Mouse (Mus musculus): Measurements from ENCODE around the gene Plp1. TPM values are rescaled to one million over a fixed set of nuclear protein-coding genes. Genes with fewer than 3 reads are reported as not detected.

The Plp1 gene
- polyA plus RNA-seq (2021; fragmentation: Nextera tagmentation): 1,040 and 1,122 TPM in 2 replicates
- long read RNA-seq, experiment 1, full-length matches to known transcripts: 1,993 of 2,401 reads
- long read RNA-seq, experiment 1, partial matches to known transcripts: 304 of 2,401 reads
- long read RNA-seq, experiment 1, other reads (novel, unspliced or antisense): 104 of 2,401 reads
- long read RNA-seq, experiment 2, full-length matches to known transcripts: 6,185 of 6,255 reads
- long read RNA-seq, experiment 2, partial matches to known transcripts: 64 of 6,255 reads
- long read RNA-seq, experiment 2, other reads (novel, unspliced or antisense): 6 of 6,255 reads

DNA sequence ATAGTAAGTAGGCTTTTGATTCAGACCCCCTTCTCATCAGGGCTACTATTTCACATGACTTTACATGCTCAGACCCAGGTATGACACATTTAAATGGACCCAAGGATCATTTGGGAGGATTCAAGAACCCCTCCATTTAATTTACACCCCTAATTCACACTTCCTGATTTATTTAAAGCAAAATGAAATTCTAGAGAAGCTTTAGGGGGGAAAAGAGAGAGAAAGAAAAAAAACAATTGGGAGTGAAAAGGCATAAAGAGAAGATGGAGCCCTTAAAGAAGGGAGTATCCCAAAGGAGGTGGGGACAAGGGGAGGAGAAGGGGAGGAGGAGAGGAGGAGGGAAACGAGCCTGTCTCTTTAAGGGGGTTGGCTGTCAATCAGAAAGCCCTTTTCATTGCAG, at the start of gene Plp1:
TSS of gene Plp1 (plus strand) at position 301 of the 400 bp plus-strand sequence.

DNA sequence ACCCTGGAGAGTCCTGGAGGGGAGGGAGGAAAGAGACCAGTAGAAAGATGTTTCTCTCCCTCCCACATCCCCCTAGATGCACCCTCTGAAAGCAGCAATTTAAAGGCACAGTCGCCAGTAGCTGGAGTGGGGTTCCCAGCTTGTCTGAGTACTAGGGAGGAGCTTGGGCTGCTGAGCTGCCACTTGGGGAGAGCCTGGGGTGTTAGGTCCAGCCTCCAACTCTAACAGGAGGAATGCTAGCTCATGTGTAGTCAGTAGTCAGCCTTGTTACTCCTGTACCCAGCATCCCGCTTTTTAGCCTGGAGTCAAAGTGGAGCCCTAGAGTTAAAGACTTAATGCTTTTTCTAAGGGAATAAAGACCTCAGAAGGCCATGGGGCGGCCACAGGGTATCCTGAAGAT, 42.4 kb upstream of the Plp1 start, which contains the start of gene Glra4:
TSS of gene Glra4 (minus strand) at position 101 of the 400 bp plus-strand sequence.

DNA sequence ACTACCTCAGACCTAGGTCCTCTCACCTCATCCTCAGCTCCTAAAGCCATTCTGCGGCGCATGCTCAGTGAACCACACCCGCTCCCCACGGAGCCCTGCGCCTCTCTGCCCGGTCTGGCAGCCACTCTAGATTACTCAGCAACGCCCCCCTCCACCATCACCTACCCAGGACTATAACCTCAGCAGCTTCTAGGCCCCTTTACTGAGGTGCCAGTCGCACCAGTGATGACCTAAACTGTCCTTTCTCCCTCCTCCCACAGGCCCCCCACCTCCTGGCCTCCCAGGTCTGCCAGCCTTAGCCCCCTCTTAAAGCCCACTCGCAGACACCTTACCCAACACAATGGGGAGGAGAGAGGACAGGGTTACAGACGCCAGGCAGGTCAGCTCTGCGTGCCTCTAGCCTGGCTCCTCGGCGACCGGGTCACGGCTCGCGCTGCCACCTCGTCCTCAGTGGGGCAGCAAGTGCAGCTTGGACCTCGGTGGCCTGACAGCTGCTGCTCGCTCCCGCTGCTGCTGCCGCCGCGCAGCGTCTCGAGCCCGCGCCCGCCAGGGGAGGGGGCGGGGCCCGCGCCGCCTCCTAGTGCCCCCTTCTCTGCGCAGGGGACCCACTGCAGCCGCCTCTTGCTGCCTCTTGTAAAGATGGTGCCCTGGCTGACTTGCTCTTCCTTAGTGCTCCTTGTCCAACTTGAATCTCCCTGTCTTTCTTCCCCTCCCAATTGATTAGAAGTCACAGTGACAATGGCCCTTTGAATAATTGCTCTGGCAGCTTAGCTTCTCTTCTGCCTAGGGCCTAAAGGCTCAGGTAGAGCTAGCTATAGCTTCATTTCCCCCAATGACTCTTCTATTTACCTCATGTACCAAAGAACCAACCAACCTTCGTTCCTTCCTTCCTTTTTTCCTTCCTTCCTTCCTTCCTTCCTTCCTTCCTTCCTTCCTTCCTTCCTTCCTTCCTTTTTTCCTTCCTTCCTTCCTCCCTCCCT, 45.9 kb downstream of the Plp1 start, which contains the start of gene Rab9b:
TSS of gene Rab9b (minus strand) at position 695 of the 980 bp plus-strand sequence.

Other genes starting within 250 kb of the Plp1 start
- 164 and 174 TPM in 2 replicates for gene Tceal3, start 231.8 kb upstream of the Plp1 start, polyA plus RNA-seq (2021; fragmentation: Nextera tagmentation)
- 28.8 and 31.3 TPM in 2 replicates for gene Tceal1, start 114.7 kb upstream of the Plp1 start, polyA plus RNA-seq (2021; fragmentation: Nextera tagmentation)
- gene Morf4l2, start 79.0 kb upstream of the Plp1 start, polyA plus RNA-seq (2021; fragmentation: Nextera tagmentation): 188 and 193 TPM in 2 replicates
- 0.15 and 0.18 TPM in 2 replicates for gene Glra4, start 42.5 kb upstream of the Plp1 start, polyA plus RNA-seq (2021; fragmentation: Nextera tagmentation)
- gene Rab9b, start 46.1 kb downstream of the Plp1 start, polyA plus RNA-seq (2021; fragmentation: Nextera tagmentation): 9.2 and 10.7 TPM in 2 replicates
- not detected in 2 replicates for gene H2bfm, start 104.7 kb downstream of the Plp1 start, polyA plus RNA-seq (2021; fragmentation: Nextera tagmentation)
- 31.9 and 33.3 TPM in 2 replicates for gene Tmsb15b2, start 152.8 kb downstream of the Plp1 start, polyA plus RNA-seq (2021; fragmentation: Nextera tagmentation)
- gene Tmsb15l, start 154.2 kb downstream of the Plp1 start, polyA plus RNA-seq (2021; fragmentation: Nextera tagmentation): 8.0 and 13.4 TPM in 2 replicates
- gene Tmsb15b1, start 154.2 kb downstream of the Plp1 start, polyA plus RNA-seq (2021; fragmentation: Nextera tagmentation): 17.9 and 18.6 TPM in 2 replicates
- 257 and 296 TPM in 2 replicates for gene Zcchc18, start 170.5 kb downstream of the Plp1 start, polyA plus RNA-seq (2021; fragmentation: Nextera tagmentation)
- 7.5 and 9.1 TPM in 2 replicates for gene Slc25a53, start 215.6 kb downstream of the Plp1 start, polyA plus RNA-seq (2021; fragmentation: Nextera tagmentation)
- gene Fam199x, start 226.9 kb downstream of the Plp1 start, polyA plus RNA-seq (2021; fragmentation: Nextera tagmentation): 2.0 and 2.6 TPM in 2 replicates